Mouse (Mus musculus): ENCODE measurements around the gene Skint11.
A peak's percentile ranks its signal among the peaks of the same experiment; 100 is the strongest.
"Not testable (repeated sequence)": the region's sequence is repeated elsewhere in the genome, so short reads cannot be mapped to it uniquely, and the experiment has no call there.

Gene Skint11

GRCm38 (mm10) chr4:114163084-114163483 is at the start of gene Skint11:
Skint11 (plus strand) TSS chr4:114163384.
- no peak for DNase-seq

DNA sequence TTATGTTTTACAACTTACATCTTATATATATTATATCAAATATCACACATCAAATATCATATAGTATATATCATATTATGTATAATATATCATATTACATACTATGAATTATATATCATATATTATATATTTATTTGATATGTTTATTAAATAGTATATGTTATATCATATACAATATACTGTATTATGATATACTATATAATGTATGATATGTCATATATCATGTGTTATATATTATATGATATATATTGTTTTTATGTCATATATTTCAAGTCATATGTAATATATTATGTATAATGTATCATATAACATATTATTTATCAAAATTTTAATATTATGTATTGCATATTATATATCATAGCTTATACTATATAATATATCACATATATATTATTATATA is 2.0 kb upstream of the Skint11 start:
- no peak for DNase-seq

GRCm38 (mm10) chr4:114172898-114173297 is 9.7 kb downstream of the Skint11 start:
- DNase-seq: peak in 1 of 2 experiments; percentile 0

DNA sequence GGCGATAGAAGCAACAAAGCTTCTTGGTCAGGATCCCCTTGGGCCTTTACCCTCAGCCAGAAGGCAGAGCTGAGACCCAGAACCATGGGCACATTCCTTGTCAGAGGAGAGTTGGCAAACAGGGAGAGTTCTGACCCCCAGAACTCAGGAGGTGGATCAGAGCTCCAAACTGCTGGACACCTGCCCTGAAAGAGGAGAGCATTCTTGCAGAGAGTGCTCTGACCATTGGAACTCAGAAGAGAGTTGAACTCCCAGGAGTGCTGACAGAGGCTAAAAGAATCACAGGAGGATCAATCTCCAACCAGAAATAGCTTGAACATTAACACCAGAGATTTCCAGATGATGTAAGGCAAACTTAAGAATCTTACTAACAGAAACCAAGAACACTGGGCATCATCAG is 93.7 kb downstream of the Skint11 start:
- not testable (repeated sequence) for DNase-seq

Data from B cell, adult 2 months (primary cell).